Mouse (Mus musculus): Measurements from ENCODE around the gene Kin. TPM values are rescaled to one million over a fixed set of nuclear protein-coding genes. Genes with fewer than 3 reads are reported as not detected.

Gene Kin
- total RNA-seq, 2 experiments from 2014 or later = 21.2 to 25.5 TPM

- DNase-seq (ENCODE audit: low spot score in 2 of 2) = no peak
Observed at GRCm38 (mm10) chr2:10108535-10109189, 28.3 kb downstream of the Kin start.

GRCm38 (mm10) chr2:10118751-10119150 is 38.4 kb downstream of the Kin start:
- no peak for DNase-seq (ENCODE audit: low spot score in 2 of 2)

GRCm38 (mm10) chr2:10119276-10119675 is 38.9 kb downstream of the Kin start:
- DNase-seq (ENCODE audit: low spot score in 2 of 2) = no peak

- DNase-seq (ENCODE audit: low spot score in 2 of 2) = no peak
Observed at GRCm38 (mm10) chr2:10121826-10122225, 41.4 kb downstream of the Kin start.

- no peak for DNase-seq (ENCODE audit: low spot score in 2 of 2)
Observed at GRCm38 (mm10) chr2:10126122-10126521, 45.7 kb downstream of the Kin start.

- DNase-seq (ENCODE audit: low spot score in 2 of 2) = no peak
Observed at GRCm38 (mm10) chr2:10127471-10127870, 47.1 kb downstream of the Kin start.

- DNase-seq (ENCODE audit: low spot score in 2 of 2) = no peak
Observed at GRCm38 (mm10) chr2:10128571-10128970, 48.2 kb downstream of the Kin start.

- no peak for DNase-seq (ENCODE audit: low spot score in 2 of 2)
Observed at GRCm38 (mm10) chr2:10130341-10130990, 50.1 kb downstream of the Kin start.

GRCm38 (mm10) chr2:10131296-10131695 is 50.9 kb downstream of the Kin start, which contains the start of gene Itih2:
Gene Itih2 (minus strand): TSS chr2:10131396.
- no peak for DNase-seq (ENCODE audit: low spot score in 2 of 2)

- no peak for DNase-seq (ENCODE audit: low spot score in 2 of 2)
Observed at GRCm38 (mm10) chr2:10132128-10132527, 51.7 kb downstream of the Kin start.

- DNase-seq (ENCODE audit: low spot score in 2 of 2) = no peak
Observed at GRCm38 (mm10) chr2:10133941-10134340, 53.5 kb downstream of the Kin start.

- no peak for DNase-seq (ENCODE audit: low spot score in 2 of 2)
Observed at GRCm38 (mm10) chr2:10137320-10137719, 56.9 kb downstream of the Kin start.

- DNase-seq (ENCODE audit: low spot score in 2 of 2) = no peak
Observed at GRCm38 (mm10) chr2:10140456-10140855, 60.1 kb downstream of the Kin start.

Other genes with a start within 250 kb of the Kin start
- gene 4930412O13Rik, start 199.3 kb upstream of the Kin start, total RNA-seq (2021) = 1 to 10 TPM; 4.4 to 6.5 TPM
- gene 9230102O04Rik, start 191.1 kb upstream of the Kin start, total RNA-seq (2021) = 1 to 10 TPM in 1 of 2 experiments, under 1 TPM in 1; 0.87 to 2.3 TPM
- gene Gata3, start 190.6 kb upstream of the Kin start, total RNA-seq (2021) = 10 to 100 TPM; 28.0 to 37.3 TPM
- gene Taf3, start 32.0 kb upstream of the Kin start, total RNA-seq (2021) = 10 to 100 TPM; 11.2 to 11.9 TPM
- gene Atp5c1, start 83 bp upstream of the Kin start, total RNA-seq (2021) = 100 to 1,000 TPM; 368 to 376 TPM
- 100 to 1,000 TPM in 1 of 2 experiments, 10 to 100 TPM in 1; 12.4 to 193 TPM for gene Itih2, start 50.8 kb downstream of the Kin start, total RNA-seq (2021)
- 10 to 100 TPM; 25.3 to 28.2 TPM for gene Itih5, start 73.0 kb downstream of the Kin start, total RNA-seq (2021)

Measured in adrenal gland, postnatal 4 days (tissue).